Mouse (Mus musculus) ES-E14 (cell line): ENCODE data around the gene Olfr239.
"Not testable (repeated sequence)": the region's sequence is repeated elsewhere in the genome, so short reads cannot be mapped to it uniquely, and the experiment has no call there.

Source experiments
- CHD2 ChIP-seq: IDR thresholded peaks from 2 replicates; pipeline ENCODE4 v1.6.1; 2014; ENCODE audit warnings: mild to moderate bottlenecking, low read depth, low read length, inconsistent platforms
- MAFK ChIP-seq: IDR thresholded peaks from 2 replicates; pipeline ENCODE4 v1.6.1; 2014; ENCODE audit warnings: mild to moderate bottlenecking, low read depth, low read length, inconsistent platforms; ENCODE audit not compliant: insufficient read depth
- ZC3H11A ChIP-seq: IDR thresholded peaks from 2 replicates; pipeline ENCODE4 v1.6.1; 2012; ENCODE audit warnings: low read depth, mild to moderate bottlenecking, inconsistent platforms, low read length, borderline replicate concordance
- ZNF384 ChIP-seq: IDR thresholded peaks from 2 replicates; pipeline ENCODE4 v1.6.1; 2012; ENCODE audit warnings: low read depth, low read length, inconsistent platforms

- TF ChIP-seq MAFK, ZNF384, CHD2, ZC3H11A: not testable (repeated sequence)
These were observed 23.0 kb upstream of the Olfr239 start, which contains the start of gene Olfr55 for GRCm38 (mm10) chr17:33168147-33168546.
